Mouse (Mus musculus): ENCODE data around the gene Supt6.

DNA sequence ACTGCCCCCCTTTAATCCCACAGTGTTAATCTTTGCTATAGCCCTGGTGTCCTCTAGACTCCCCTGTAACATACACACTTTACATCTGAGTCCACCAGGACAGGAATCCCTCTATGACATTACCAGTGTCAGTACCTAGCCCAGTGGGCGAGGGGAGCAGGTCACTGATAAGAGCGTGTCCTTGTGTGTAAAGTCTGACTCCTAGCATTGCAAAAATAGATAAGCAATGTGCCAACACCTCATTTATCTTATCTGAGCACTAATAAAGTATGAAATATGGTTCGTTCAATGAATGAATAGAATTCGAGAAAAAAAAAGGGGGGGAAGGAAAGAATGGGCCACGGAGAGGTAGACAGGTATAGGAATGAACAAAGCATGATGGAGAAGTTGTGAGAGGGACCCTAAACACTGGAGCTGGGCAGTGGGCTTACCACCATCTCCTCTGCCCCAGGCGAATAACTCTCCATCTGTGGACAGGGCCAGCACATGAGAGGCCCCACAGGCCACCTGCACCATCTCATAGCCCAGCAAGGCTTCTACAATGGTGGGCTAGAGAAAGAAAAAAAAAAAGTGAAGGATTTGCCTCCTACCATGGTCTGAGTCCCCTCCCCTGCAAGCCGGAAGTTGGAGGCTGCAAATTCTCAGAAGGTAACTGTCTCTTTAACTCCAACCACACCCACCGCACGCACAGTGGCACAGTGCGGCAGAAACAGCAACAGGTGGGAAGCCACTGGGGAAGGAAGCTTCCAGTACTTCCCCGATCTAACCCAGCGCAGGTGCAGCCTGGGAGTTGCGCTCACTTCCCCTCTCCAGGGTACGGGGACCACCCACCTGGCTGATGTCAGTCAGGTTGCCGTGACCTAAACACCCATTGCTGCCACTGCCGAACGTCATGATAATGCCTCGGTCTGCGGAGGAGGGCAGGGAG lies 77.0 kb downstream of the Supt6 start:
- peak; percentile 76; the same call in 1 of the 2 replicates for TF ChIP-seq MAFK (IDR thresholded peaks at IDR 0.05; ENCODE audit: borderline replicate concordance, low read depth, low read length)
- TF ChIP-seq MYB (IDR thresholded peaks at IDR 0.05; ENCODE audit: low read depth, low read length) = 0 out of 2 replicates have a peak, but pooled peaks have one; percentile 17
- TF ChIP-seq EP300 (IDR thresholded peaks at IDR 0.05; ENCODE audit: low read depth in 1 of 2, low read length in 2 of 2) = peak; percentile 95
- peak; percentile 94 for TF ChIP-seq TCF12 (IDR thresholded peaks at IDR 0.05; ENCODE audit: low read depth, low read length)
- peak in 1 of 2 experiments; percentile 51; a peak in 2 of 4 replicates for TF ChIP-seq POLR2A (IDR thresholded peaks at IDR 0.05; ENCODE audit: control insufficient read depth in 1 of 2, insufficient read depth in 1 of 2, low read depth in 1 of 2, low read length in 2 of 2, poor library complexity in 1 of 2)
- TF ChIP-seq CHD1 (IDR thresholded peaks at IDR 0.05; ENCODE audit: low read depth, low read length) = peak; percentile 61; the same call in 1 of the 2 replicates
- TF ChIP-seq CTCF (IDR thresholded peaks at IDR 0.05 in 2 of 3, conservative IDR thresholded peaks at IDR 0.05 in 1 of 3; ENCODE audit: control insufficient read depth in 1 of 3, insufficient read depth in 1 of 3, low read depth in 2 of 3, low read length in 3 of 3, poor library complexity in 1 of 3, severe bottlenecking in 1 of 3) = no peak
- no peak for TF ChIP-seq POLR2AphosphoS2 (IDR thresholded peaks at IDR 0.05; ENCODE audit: low read length)
